Mouse (Mus musculus) MEL-GATA-1-ER (cell line): ENCODE measurements around the gene Trub1.

Experiments
- DNase-seq: peaks from one replicate; pipeline ENCODE4 v3.0.0-alpha.2; 2012; ENCODE audit warnings: low read depth; ENCODE audit errors: extremely low read depth

Gene Trub1

DNA sequence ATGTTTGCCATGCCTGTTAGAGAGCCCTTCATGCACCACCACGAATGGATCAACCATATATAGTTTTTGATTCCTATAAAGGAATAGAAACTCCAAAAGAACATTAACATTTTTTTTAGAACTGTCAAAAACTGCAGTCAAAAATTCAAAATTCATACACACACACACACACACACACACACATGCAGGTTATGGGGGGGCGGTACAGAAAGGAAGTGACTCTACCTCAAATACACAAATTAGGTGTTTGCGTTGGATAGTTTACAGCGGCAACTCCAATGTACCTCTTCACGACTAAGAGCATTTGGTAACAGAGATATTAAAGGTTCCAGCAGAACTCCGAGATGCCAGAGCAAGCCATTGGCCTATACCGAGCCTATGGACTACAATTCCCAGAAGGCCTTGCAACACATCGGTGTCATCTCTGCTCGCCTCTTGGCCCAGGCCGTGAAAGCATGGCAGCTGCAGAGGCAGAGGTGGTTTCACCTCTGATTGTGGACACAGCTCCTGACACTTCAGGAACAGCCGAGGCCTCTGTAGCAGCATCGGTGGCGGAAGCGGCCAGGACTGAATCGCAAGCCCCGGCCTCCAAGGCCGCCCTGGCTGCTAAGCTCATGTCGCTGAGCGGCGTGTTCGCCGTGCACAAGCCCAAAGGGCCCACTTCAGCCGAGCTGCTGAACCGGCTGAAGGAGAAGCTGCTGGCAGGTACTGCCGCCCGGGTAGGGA, at the start of gene Trub1:
Gene Trub1 (plus strand): TSS at position 421 of the 726 bp plus-strand sequence.
- peak; percentile 94 for DNase-seq

DNA sequence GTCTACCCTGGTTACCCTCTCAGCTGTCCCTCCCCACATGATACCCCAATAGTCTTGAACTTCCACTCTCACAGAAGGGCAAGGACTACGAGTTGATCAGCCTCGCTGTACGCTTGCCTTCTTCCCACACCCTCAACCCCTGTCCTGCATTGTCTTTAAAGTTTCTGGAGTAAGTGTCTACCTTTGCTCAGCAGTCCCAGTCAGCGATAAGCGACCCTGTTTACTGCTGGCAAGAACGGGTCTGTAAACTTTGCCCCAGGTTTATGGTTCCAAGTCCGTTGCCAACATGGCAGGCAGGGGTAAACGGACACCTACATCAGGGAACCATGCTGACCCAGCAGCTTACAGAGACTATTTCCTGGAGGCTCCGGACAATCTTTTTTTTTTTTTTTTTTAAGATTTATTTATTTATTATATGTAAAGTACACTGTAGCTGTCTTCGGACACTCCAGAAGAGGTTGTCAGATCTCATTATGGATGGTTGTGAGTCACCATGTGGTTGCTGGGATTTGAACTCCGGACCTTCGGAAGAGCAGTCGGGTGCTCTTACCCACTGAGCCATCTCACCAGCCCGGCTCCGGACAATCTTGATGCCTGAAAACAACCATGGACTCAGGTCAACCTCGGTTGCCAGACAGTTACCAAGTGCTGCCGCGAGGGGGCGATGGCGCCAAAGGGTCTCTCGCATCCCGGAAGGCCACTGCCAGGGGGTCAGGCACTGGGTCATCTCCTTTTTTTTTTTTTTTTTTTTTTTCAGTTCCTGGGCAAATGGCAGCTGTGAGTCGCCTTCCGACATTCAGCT, 48.8 kb upstream of the Trub1 start:
- peak; percentile 62 for DNase-seq

DNA sequence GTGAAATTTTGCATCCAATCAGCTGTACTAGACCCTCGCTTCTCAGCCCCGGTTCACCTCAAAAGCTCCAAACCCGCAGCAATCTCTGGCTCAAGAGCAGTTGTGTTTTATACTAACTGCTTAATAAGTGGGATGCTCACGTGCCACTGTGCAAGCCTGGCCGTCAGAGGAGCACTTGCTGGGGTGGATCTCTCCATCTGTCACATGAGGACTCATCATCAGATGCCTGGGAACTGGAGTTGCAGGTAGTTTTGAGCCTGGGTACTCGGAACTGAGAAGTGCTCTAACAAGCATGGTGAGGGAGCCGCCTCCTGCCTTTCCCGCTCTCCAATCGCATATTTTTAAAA, 48.2 kb upstream of the Trub1 start:
- DNase-seq = peak; percentile 16

DNA sequence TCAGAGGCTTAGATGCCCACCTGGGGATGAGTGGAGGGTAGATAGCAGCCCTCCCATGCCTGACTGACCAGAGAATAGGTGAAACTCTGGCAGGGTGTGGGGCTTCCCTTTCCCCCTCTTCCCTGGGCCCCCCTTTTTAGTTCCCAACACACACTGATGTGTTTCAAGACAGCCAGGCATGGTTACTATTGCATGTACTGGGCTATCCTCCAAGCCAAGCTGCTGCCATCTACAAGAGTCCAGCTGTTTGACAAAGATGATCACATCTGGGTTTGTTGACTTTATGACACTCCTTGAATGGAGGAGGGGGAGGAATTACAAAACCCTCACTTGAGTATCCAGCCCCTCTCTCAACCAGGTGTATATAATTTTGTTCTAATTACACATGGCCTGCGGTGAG, 44.8 kb upstream of the Trub1 start:
- no peak for DNase-seq

DNA sequence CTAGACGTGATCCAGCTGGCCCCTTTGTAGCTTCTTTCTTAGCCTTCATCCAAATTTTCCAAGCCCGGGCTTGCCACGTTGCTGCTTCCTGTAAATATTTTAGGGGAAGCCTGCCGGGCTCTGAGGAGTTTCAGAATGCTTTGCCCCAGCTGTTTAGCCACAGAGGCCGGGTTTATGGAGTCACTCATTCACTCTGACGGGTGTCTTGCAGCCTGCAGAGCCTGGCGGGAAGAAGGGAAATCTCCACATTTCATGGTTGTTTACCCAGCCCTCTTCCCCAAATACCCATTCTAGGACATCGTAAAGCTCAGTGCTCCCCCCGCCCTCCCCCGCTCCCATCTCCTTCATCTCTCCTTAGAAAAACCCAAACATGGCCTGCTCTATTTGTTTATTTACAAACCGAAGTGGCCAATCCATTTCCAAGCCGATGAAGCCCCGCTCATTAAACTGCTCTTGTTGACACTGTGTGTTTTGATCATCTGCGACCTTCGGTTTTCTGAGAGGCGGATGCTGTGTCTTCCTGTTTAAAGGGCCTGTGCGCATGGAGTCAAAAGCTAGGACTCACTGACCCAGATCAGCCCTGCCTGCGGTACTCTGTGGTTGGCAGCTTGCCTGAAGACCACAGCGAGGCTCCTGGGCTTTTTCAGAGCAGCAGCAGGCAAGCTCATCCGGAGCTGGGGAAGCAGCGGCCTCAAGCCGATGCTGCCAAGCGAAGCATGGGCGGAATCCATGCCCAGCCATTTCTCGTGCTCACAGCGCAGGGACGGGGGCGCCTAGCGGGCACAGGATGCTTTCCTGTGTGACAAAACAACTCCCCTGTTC, 41.1 kb upstream of the Trub1 start:
- DNase-seq = no peak

DNA sequence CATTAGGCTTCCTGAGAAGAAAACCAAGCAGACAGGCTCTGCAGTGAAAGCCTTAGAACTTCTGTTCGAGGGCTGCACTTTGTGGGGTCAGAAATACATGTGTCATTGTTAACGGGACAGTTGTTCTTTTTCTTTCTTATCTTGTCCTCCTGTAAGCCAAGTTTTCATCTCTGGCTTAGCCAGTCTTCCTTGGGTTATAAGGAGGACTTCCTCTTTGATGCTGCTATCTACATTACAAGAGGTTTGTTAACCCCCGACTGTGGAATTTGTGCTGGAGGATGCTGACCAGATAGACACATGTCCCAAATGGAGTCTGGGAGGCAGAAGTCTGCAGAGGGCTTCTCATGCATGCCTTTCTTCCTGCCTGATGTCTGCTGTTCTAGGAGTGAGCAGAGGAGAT, 39.5 kb upstream of the Trub1 start:
- DNase-seq = peak; percentile 85

DNA sequence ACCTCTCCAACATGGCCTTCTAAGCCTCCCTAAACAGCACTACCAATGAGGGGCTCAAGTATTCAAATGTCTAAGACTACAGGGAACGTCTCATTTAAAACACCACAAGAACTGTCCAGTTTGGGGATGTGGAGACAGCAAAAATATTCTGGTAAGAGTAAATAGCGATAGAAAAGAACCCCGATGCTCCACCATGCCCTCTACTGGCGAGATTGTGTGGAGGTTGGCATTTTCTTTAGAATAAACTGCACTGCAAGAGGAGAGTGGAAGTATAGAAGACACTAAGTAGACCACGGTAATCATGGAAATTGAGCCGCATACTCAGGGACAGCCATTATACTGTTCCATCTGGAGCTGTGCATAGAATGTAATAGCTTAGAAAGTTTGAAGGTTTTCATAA, 38.8 kb upstream of the Trub1 start:
- DNase-seq = no peak

DNA sequence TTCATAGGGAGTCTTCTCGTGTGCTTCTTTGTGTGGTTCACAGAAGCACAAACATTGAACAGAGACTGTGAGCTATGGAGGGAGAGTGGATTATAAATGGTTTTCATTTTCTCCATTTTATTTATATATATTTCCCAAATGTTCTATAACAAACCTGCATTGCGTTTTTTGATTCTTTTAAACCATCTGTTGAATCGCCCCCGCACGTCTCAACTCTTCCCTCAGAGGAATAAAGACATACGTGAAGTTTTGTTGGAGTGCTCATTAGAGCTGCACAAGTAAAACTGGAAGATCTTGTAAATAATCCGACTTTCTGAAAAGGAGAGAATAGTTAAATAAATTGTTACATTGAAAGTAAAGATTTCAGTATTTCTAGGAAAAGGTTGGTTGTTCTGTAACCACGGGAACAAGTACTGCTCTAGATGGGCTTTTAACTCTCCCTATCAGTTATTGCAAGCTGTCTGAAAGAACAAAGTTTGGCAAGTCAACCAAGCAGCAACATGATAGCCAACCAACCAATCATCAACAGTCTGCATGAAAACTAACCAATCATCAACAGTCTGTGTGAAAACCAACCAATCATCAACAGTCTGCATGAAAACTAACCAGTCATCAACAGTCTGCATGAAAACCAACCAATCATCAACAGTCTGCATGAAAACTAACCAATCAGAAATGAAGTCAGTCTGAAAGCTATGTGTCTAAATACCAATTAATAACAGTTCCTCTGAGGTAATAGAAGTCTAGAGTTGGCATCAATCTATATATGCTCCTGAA, 37.5 kb upstream of the Trub1 start:
- DNase-seq = peak; percentile 39

DNA sequence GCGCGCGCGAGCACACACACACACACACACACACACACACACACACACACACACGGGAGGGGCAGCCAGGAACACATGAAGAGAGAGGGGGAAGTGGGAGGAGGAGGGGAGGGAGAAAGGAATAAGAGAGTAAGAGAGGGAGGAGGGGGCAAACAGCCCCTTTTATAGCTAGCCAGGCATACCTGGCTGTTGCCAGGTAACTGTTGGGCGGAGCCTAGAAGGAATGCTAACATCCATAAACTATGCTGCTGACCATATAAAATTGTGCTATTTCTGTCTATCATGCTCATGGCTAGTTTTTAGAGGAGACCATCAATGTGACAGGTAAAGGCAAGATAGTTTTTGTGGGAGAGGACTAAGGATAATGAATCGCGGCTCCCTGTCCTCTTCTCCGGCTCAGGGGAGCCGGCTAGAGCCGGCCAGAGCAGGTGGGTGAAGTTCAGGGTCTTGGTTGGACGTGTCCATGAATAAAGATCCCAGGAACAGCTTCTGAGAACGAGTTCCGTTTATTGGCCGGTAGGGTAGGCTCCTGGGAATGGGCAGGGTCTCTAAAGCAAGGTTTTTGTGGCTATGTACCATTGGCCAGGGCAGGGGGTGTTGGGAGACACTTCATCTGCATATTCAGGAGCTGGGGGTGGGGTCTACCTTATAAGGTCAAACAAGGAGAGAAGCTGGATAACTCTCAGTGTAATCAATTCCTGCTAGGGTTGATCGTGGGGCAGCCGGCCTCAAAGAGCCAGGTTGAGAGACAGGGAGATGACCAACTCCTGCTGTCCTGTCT, 34.7 kb upstream of the Trub1 start:
- no peak for DNase-seq

DNA sequence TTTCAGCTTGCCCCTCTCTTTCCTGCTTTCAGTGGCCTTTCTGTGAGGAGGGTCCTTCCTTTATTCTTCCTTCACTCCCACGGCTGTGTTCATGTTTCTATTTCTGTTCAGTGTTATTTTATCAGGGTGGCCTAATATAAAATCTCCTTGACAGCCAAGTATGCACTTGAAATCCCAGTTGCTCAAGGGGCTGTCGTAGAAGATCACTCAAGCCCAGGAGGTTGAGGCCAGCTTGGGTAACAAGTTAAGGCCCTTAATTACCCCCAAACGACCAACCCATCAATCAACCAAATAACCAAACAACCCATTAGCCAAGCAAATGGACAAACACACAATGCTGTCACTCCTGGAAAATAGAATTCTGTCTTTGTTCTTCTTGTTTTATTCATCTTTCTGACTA, 29.3 kb upstream of the Trub1 start:
- no peak for DNase-seq

DNA sequence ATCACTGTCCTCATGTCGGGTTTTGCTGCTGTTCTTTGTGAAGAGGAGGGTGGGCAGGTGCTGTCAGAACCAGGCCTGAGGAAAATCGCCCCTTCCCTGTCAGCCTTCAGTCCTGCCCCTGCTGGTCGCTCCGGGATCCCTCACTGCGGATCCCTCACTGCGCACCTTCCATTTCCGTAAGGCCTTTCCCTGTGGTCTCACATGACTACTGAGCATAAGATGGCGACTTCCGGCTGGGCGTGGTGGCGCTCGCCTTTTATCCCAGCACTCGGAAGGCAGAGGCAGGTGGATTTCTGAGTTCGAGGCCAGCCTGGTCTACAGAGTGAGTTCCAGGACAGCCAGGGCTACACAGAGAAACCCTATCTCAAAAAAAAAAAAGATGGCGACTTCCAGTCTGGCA, 27.4 kb upstream of the Trub1 start:
- DNase-seq = no peak

DNA sequence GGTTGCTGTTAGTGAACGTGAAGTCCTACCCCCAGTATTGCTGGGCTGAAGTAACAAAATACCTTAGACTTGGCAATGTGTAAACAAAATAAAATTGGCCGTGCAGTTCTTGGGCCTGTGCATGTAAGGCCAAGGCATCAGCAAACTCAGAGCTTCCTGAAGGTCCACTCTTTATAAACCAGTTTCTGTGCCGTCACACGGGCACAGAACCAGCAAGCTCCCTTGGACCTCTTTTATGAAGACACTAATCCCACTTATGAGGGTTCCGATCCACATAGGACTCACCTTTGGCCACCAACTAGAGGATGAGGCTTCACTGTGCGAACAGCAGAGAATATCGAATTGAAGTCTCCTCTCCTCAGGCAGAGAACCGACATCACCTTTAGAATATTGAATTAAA, 25.9 kb upstream of the Trub1 start:
- no peak for DNase-seq

DNA sequence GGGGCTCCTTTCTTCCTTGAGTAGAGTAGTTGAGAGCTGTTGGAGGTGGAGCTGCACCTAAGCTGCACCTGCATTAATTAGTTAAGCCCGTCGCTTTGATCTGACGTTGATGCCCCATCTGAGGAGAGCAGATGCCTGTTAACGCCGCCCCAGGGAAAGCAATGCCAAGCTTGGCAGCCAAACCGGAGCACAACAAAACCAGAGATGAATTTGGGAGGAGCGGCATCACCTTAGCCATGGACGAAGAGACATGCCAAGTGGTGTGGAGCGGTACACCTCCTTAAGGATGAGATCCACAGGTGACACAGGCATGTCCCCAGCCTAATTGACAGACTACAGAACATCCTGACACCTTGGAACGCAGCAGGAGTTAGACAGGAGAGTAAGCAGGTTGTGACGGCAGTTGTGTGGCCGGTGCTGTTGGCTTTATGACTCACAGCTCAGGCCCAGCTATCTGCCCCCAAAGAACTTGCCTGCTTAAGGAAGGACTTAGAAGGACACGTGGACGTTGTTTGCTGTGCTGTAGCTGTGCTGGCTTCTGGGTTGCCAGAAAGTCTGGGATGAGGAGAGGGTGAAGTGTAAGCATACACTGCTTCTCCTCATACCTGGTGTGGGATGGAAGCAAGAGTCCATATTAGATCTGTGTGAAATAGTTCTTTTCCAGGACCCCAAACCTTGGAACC, 24.8 kb upstream of the Trub1 start:
- no peak for DNase-seq

DNA sequence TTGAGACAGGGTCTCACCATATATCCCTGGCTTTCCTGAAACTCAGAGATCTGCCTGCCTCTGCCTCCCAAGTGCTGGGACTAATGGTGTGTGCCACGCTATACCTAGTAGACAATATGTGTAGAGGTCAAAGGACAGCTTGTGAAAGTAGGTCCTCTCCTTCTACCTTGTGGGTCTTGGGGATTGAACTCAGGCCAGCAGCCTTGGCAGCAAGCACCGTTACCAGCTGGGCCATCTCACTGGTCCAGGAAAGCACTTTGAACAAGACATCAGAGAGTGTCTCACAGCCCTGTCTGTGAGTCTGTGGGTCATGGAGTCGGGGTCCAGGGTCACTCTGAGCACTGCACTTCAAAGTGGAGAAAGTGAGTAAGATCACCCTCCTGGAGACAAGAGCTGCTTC, 24.1 kb upstream of the Trub1 start:
- no peak for DNase-seq

DNA sequence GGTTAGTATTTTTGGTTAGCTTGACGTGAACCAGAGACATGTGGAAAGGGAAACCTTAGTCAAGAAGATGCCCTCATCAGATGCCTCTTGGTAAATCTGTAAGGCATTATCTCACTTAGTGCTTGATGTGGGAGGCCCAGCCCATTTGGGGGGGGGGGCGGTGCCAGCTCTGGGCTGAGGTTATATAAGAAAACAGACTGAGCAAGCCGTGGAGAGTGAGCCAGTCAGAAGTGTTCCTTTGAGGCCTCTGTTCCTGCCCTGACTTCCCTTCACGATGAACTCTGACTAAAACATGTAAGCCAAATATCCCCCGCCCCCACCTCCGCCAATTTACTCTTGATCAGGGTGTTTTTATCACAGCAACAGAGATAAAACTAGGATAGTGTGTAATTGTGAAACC, 22.8 kb upstream of the Trub1 start:
- no peak for DNase-seq

DNA sequence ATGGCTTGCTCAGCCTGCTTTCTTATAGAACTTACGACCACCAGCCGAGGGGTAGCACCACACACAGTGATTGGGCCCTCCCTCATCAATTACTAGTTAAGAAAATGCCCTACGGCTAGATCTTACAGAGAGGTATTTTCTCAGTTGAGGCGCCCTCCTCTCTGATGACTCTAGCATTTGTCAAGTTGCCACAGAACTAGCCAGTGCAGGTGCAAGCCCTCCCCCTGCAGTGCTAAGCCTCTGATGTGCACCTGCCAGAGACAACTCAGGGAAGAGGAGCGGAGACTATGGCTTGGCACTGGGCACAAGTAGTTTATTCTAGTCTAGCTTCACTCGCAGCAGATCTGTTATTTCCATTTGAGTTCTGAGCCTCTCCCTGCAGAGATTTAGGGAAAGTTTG, 21.2 kb upstream of the Trub1 start:
- no peak for DNase-seq

DNA sequence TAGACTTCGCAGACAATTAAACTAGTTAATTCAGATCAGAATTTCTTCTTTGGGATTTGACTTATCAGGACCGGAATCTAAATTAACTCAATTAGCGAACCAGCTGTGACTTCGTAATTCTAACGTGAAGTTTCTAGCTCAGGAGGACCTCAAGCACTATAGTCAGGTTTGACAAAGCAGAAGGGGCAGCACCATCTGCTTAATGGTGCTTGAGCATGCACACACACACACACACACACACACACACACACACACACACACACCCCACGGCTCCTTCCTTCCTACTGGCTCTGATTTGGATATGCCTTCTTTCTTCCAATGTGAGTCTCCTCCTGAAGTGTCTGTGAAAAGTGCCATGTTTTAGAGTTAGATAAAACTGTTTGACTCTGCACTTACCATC, 18.7 kb upstream of the Trub1 start:
- DNase-seq = no peak

DNA sequence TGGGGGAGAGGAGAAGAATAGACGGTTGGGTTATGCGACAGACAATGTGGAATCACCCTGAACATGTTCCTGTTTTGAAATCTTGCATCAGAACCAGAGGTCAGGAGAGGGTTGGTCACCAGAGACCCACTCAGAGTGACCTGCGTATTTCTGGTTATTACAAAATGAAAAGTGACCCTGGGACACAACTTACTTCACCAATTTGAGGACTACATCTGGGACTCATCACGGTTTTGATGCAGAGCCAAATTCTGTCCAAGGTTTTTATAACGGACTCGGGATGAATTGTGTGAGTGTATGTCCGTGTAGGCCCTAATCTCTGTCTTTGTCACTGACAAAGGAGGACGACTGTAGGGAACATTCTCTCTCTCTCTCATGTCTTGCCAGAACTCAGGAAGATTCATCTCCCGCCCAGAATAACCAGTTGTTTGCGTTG, 16.1 kb upstream of the Trub1 start:
- DNase-seq = no peak

DNA sequence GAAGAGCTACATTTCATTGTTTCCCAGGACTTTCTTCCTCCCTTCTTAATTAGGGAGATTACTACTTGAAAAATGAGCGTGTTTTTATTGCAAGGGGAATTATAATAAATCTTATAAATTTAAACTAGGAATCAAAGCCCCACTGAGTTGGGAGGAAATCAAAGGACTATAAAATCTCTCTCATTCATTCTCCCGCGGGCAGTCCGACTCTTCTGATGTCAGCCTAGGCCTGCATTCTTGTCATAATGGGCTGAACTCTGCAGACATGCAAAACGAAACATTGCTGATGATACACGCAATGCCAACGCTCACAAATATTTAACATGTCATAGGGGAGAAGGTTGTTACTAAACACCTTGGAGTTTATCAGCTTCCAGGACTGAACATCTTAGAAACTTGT, 15.7 kb upstream of the Trub1 start:
- DNase-seq = no peak

DNA sequence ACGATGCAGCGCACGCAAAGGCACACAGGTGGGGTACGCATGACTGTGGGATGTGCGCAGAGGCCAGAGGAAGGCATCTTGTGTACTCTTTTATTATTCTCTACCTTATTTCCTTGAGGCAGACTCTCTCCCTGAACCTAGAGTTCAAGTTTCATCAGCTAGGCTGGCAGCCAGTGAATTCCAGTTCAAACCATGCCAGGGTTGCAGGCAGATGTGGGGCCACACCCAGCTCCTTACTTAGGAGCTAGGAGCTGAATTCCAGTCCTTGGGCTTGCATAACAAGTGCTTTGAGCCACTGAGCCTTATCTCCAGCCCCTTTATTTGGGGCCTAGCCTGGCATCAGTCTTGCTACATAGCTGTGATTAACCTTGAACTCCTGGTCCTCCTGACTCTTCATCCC, 13.4 kb upstream of the Trub1 start:
- DNase-seq = no peak
